Mouse (Mus musculus) kidney, adult 18-20 months (tissue): Measurements from ENCODE around the gene Ran.
"Not testable (repeated sequence)": the region's sequence is repeated elsewhere in the genome, so short reads cannot be mapped to it uniquely, and the experiment has no call there.

Experiments used
- DNase-seq: peaks from one replicate; pipeline ENCODE4 v3.0.0; 2021

The Ran gene

GRCm38 (mm10) chr5:129019497-129020299 lies at the start of gene Ran:
Gene Ran, plus strand, starts transcription at chr5:129020069.
- DNase-seq: peak; percentile 96

- DNase-seq: no peak
Observed at GRCm38 (mm10) chr5:128970878-128971277, 49.0 kb upstream of the Ran start.

GRCm38 (mm10) chr5:128971298-128971697 lies 48.6 kb upstream of the Ran start:
- peak; percentile 66 for DNase-seq

DNA sequence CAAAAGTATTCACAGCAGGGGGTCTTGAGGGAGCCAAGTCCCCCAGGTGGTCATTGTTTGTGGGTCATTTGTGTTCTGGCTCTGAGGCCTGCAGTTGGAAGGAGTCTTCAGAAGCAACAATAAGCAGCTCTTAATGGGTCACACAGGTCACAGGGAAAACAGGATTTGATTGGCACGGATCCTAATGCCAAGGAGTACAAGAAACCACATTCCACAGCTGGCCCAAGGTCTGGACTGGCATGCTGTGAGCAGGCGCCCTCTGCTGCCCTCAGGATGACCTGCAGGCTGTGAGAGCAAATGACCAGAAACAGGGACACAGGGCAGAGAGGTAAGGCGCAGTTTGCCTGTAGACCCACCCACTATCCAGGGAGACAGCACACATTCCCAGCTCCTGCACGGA lies 43.6 kb upstream of the Ran start:
- DNase-seq: peak; percentile 49

- not testable (repeated sequence) for DNase-seq
Observed at GRCm38 (mm10) chr5:128977466-128977865, 42.4 kb upstream of the Ran start.

GRCm38 (mm10) chr5:128978957-128979356 lies 40.9 kb upstream of the Ran start:
- no peak for DNase-seq

- DNase-seq: no peak
Observed at GRCm38 (mm10) chr5:128980857-128981256, 39.0 kb upstream of the Ran start.

DNA sequence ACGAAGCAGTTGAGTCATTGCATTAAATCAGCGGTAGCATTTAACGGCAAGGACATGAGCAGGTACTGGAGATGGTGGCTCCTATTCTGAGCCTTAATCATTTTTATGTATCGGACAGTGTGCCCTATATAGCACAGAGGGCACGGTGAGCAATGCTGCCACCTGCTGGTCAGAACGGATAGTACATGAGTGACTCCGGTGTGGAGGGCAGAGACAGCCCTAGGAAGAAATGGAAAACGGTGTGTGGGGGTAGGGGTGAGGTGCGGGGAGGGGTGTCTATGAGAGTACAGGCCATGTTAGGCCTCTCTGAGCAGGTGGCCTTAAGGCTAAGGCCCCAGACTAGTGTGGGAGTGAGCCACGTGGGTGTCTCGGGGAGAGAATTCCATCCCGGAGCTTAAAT lies 38.3 kb upstream of the Ran start:
- peak; percentile 74 for DNase-seq

GRCm38 (mm10) chr5:128984536-128984935 lies 35.3 kb upstream of the Ran start:
- DNase-seq: no peak

DNA sequence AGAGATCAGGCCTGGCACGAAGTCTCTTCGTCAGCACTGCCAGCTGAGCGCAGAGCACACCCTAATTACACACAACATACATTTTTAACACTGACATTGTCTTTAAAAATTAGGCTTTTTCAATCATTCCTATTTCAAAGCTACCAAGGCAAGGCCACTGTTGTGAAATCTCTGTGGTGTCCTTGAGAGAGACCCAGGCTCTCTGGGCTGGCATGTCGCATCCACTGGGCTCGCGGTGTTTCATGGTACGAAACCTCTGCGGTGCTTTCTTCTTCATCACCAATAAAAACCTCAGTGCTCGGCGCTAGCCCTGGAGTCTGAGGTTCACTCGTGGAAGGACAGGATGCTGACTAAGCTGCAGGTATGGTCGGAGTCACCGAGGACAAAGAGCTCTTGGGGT lies 33.9 kb upstream of the Ran start:
- DNase-seq: no peak

- peak; percentile 63 for DNase-seq
Observed at GRCm38 (mm10) chr5:128987141-128987954, 32.5 kb upstream of the Ran start.

DNA sequence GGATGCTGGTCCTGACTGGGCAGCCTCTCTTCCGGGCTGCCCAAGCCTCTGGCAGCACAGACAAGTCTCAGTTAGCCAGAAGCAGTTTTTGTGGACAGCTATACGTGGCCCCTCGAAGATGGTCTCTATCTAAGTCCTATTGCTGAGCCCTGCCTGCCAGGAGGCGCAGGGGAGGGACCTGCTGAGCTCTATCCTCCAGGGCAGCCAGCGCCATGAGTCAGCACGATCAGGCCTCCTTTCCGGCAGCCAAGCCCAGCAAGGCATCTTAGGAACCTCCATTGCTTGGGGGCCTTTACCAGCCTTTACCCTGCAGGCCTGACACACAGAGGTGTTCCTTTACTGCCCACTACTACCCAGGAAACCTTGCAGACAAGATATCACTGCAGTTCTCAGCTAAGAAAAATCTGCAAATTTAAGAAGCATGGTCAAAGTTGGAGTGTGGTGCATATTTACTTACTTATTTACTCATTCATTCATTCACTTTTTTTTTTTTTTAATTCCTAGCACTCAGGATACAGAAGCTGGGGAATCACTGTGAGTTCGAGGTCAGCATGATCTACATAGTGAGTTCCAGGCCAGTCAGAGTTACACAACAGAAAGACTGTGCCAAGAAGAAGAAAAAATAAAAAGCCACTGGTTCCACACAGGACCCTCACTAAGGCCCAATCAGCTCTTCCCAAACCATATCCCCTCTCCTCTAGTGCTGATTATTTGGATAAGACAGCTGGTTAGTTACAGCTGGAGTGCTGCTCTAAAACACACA lies 19.0 kb upstream of the Ran start:
- no peak for DNase-seq

GRCm38 (mm10) chr5:129002571-129003011 lies 17.3 kb upstream of the Ran start:
- DNase-seq: peak; percentile 24

DNA sequence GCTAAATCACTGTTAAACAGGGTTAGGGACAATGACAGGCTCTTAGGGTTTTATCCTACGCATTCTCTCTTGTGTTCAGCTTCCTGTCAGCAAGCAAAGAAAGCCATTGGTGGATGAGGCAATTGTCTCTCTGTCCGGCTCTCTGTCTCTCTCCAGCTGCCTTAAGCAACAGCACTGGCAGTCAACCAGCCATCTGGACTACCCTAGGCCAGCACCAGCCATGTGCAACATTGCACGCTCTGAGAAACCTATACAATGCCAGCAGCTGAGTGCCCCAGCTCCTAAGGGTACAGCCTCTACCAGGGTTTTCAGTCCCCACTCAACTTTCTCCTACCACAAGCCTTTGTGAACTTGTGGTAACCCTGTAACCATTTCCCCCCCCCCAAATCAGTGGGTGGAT lies 14.5 kb upstream of the Ran start:
- DNase-seq: no peak

- DNase-seq: peak; percentile 19
Observed at GRCm38 (mm10) chr5:129006031-129006788, 13.7 kb upstream of the Ran start.

- peak; percentile 54 for DNase-seq
Observed at GRCm38 (mm10) chr5:129007105-129007957, 12.5 kb upstream of the Ran start.

DNA sequence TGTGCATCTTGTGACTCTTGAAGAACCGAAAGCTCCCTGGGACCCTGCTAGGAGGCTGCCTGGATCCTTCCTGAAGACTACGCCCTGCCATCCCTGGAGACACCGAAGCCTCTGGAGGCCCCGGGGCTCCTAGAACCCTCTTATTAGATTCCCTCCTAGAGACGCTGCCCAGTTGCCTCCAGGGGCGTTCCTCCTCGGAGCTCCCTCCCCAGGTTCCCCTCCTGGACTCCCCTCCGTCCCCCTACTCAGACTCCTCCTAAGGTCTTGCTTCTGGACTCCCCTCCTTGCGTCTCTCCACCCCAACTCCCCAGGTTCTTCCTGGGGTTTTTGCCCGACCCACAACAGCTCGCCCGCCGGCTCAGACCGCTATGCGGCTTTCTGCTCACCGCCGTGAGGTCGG lies 11.9 kb upstream of the Ran start:
- DNase-seq: no peak

DNA sequence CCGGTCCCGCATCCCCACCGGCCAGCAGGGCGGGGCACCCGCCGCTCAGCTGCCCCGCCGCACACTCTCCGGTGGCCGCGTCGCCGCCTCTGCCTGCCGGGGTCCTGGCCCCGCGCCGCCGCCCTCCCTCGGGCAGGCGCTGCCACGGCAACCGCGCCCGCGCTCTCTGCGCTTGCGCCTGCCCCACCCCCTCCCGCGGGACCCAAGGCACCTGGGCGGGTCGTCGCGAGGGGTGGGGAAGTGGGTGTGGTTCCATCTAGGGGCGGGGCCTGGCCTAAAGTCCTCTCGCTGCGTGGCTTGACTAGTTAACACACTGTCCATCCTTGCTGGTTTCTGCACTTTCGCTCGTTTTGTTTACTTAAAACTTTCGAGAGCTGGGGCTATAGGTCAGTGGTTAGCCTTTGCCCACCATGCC lies 11.4 kb upstream of the Ran start, which contains the start of gene Stx2:
Gene Stx2 (minus strand): TSS at position 163 of the 415 bp plus-strand sequence.
- peak; percentile 95 for DNase-seq

DNA sequence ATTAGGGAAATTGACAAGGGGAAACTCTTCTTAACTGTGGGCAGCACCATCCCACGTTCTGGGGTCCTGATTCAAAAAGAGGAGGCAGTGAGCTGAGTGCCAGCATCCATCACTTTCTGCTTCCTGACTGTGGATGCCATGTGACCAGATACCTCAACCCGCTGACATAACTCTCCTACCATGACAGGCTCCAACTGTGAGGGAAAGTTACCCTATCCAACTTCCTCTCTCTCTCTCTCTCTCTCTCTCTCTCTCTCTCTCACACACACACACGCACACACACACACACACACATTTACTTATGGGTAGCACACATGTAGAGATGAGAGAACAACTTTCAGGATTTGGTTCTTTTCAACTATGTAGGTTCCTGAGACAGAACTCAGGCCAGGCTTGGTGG lies 10.3 kb upstream of the Ran start:
- no peak for DNase-seq

DNA sequence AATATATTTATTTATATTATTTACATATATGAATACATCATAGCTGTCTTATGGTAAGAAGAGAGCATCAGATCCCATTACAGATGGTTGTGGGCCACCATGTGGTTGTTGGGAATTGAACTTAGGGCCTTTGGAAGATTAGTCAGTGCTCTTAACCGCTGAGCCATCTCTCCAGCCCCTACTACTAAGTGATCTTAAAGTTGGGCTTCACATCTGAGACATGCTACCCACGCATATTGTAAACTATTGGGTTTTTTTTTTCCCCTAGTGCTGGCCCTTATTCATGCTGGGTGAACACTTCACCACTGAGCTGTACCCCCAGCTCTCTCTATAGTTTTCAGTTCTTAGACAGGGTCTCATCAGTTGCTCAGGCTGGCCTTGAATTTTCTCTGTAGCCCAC lies 8.9 kb upstream of the Ran start:
- DNase-seq: no peak

- no peak for DNase-seq
Observed at GRCm38 (mm10) chr5:129015020-129015419, 4.8 kb upstream of the Ran start.
